Comparison of ENCODE assay signal across 8 mouse cellular contexts in the genomic region with DNA sequence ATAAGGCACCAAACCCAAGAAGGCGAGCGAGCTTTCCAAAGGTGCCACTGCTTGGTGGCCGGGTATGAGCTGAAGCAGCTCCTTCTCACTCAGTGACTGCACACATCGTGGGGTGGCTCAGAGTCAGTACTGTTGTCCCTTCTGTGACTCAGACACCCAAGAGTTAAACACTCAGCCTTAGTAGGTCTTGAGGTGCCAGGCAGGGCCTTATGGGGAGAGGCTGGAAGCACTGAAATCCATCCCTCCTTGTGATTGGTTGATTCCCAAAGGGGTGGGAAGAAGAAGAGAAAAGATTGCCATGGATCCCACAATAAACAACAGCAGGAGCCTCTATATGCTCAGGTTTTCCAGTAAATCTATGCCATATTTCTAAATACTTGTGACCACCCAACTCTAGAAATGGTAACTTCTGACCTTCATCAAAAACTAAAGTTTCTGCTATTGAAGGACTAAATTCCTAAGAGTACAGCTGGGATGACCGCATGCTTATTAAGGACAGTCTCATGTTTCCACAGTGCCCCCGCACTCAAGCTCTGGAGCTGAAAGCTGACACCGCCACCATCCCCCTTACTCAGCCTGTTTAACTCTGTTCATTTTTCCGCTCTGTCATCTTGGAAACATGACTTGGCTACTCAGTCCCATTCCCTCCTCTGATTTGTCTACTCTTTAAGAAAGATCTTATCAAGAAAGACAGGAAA.
DNase-seq lines count a peak whose midpoint lies in the region; ATAC-seq and TF ChIP-seq lines count a peak whose summit lies in the region.

No protein-coding gene starts in this region.

- ATAC-seq in limb, embryonic 11.5 days (ENCODE audit: insufficient number of reproducible peaks, low FRiP score, low TSS enrichment, low read depth): peak; percentile 81

- no peaks in the 10 kb centered on the region for H3K9me3 ChIP-seq in limb, embryonic 11.5 days (ENCODE audit: control insufficient read depth, low read length)

- H3K27ac ChIP-seq in kidney, adult 2 months (ENCODE audit: insufficient read depth, low read depth, low read length): peak overlapping the region; percentile 61
- peak overlapping the region; percentile 55; the same call in 1 of the 2 replicates for H3K27ac ChIP-seq in limb, embryonic 11.5 days (replicated peaks; ENCODE audit: low read depth, low read length)

- TF ChIP-seq CTCF in kidney, adult 2 months (conservative IDR thresholded peaks at IDR 0.05; ENCODE audit: insufficient read depth, insufficient read length, low read depth, low read length): no peak

- no peak for TF ChIP-seq POLR2A in kidney, adult 2 months (IDR thresholded peaks at IDR 0.05; ENCODE audit: low read depth, low read length)

- H3K4me1 ChIP-seq in kidney, adult 2 months (ENCODE audit: control insufficient read depth, insufficient read depth, low read length): peaks cover 12% of the 10 kb centered on the region
- H3K4me1 ChIP-seq in limb, embryonic 11.5 days (ENCODE audit: control insufficient read depth, insufficient read depth, low read length): peaks cover 44% of the 10 kb centered on the region

- intact Hi-C loops in left cerebral cortex, postnatal 4 days (cut with DNase I): no loop called here

- H3K4me3 ChIP-seq in kidney, adult 2 months (ENCODE audit: insufficient read depth, low read depth, low read length): no peak overlapping the region
- H3K4me3 ChIP-seq in limb, embryonic 11.5 days (ENCODE audit: low read depth, low read length): no peak overlapping the region

- H3K4me2 ChIP-seq in limb, embryonic 11.5 days (ENCODE audit: low read depth, severe bottlenecking): peak overlapping the region; percentile 0; the same call in 1 of the 2 replicates

- no peaks in the 10 kb centered on the region for H3K36me3 ChIP-seq in kidney, adult 2 months (ENCODE audit: control insufficient read depth, insufficient read depth, low read length)
- H3K36me3 ChIP-seq in limb, embryonic 11.5 days (ENCODE audit: control insufficient read depth, insufficient read depth, low read length): no peaks in the 10 kb centered on the region

- no peaks in the 10 kb centered on the region for H3K27me3 ChIP-seq in kidney, adult 2 months (replicated peaks; ENCODE audit: control insufficient read depth, insufficient read depth, low read length)
- no peaks in the 10 kb centered on the region for H3K27me3 ChIP-seq in limb, embryonic 11.5 days (ENCODE audit: control insufficient read depth, insufficient read depth, low read length)

- no peak overlapping the region for H3K9ac ChIP-seq in limb, embryonic 11.5 days (ENCODE audit: low read length)

- DNase-seq in kidney, adult 2 months: no peak
- DNase-seq in kidney, adult 18-20 months: no peak
- peak; percentile 85 for DNase-seq in Muller cell, postnatal 12 days (ENCODE audit: inconsistent ontology term)
- DNase-seq in forelimb bud, embryonic 11.5 days (ENCODE audit: low read depth, low spot score): peak; percentile 90
- peak; percentile 81 for DNase-seq in limb, embryonic 11.5 days (ENCODE audit: low spot score)
- no peak for DNase-seq in right cerebral cortex, postnatal 14 days
- DNase-seq in left cerebral cortex, postnatal 4 days: no peak
- DNase-seq in testis, postnatal 10 days (ENCODE audit: low spot score): no peak

- whole genome bisulfite sequencing in kidney, adult 2 months: 75% methylated on average over 8 of the region's 8 CpGs
- WGBS in limb, embryonic 11.5 days: 24% methylated on average over 8 of the region's 8 CpGs

Comparison
In these comparisons a context has a peak if more than half of its experiments do, and no peak if none do; other contexts are left out.
1. DNase-seq: peak in Muller cell, postnatal 12 days (single experiment), forelimb bud, embryonic 11.5 days (single experiment) and limb, embryonic 11.5 days (single experiment); none in kidney, adult 2 months (single experiment), kidney, adult 18-20 months (single experiment), right cerebral cortex, postnatal 14 days (single experiment), left cerebral cortex, postnatal 4 days (single experiment) and testis, postnatal 10 days (single experiment).